Mouse (Mus musculus) myocyte (in vitro differentiated cells): ENCODE data around the gene Cyp2f2.

Experiments used
- CEBPB ChIP-seq: IDR thresholded peaks from 2 replicates; pipeline ENCODE4 v1.6.1; 2011; ENCODE audit warnings: mild to moderate bottlenecking, moderate library complexity; ENCODE audit not compliant: poor library complexity, insufficient read depth, severe bottlenecking
- E2F4 ChIP-seq: IDR thresholded peaks from one replicate; pipeline ENCODE4 v1.6.1; 2011; ENCODE audit warnings: mild to moderate bottlenecking, control low read depth, moderate library complexity; ENCODE audit not compliant: insufficient read depth
- MAX ChIP-seq: IDR thresholded peaks from one replicate; pipeline ENCODE4 v1.6.1; 2011; ENCODE audit warnings: low read depth, mild to moderate bottlenecking, control low read depth
- MYOD1 ChIP-seq, 3 experiments: IDR thresholded peaks; one replicate each; pipeline ENCODE4 v1.6.1; 2011; ENCODE audit warnings: control low read depth in 2 of 3, low read depth in 2 of 3, mild to moderate bottlenecking in 2 of 3, moderate library complexity in 1 of 3; ENCODE audit not compliant: insufficient read length in 2 of 3, control insufficient read depth in 1 of 3
- MYOG ChIP-seq, 3 experiments: IDR thresholded peaks; one replicate each; pipeline ENCODE4 v1.6.1; 2011; ENCODE audit warnings: control low read depth in 2 of 3, low read depth in 2 of 3, mild to moderate bottlenecking in 2 of 3; ENCODE audit not compliant: insufficient read length in 2 of 3, control insufficient read depth in 1 of 3, insufficient read depth in 1 of 3
- POLR2A ChIP-seq: IDR thresholded peaks from one replicate; pipeline ENCODE4 v1.6.1; 2011; ENCODE audit warnings: low read depth, mild to moderate bottlenecking, control low read depth, moderate library complexity; ENCODE audit not compliant: insufficient read length
- POLR2AphosphoS2 ChIP-seq: IDR thresholded peaks from one replicate; pipeline ENCODE4 v1.6.1; 2011; ENCODE audit warnings: low read depth, control low read depth; ENCODE audit not compliant: insufficient read length
- TCF12 ChIP-seq: IDR thresholded peaks from one replicate; pipeline ENCODE4 v1.6.1; 2011; ENCODE audit warnings: mild to moderate bottlenecking, control low read depth; ENCODE audit not compliant: poor library complexity, insufficient read depth, severe bottlenecking
- TCF3 ChIP-seq: IDR thresholded peaks from one replicate; pipeline ENCODE4 v1.6.1; 2011; ENCODE audit warnings: low read depth, control low read depth; ENCODE audit not compliant: insufficient read length
- USF1 ChIP-seq: IDR thresholded peaks from one replicate; pipeline ENCODE4 v1.6.1; 2011; ENCODE audit warnings: low read depth, mild to moderate bottlenecking, control low read depth, moderate library complexity

GRCm38 (mm10) chr7:27177942-27178323 is 58.2 kb downstream of the Cyp2f2 start:
- TF ChIP-seq TCF12 (no peak), MAX (no peak), CEBPB (no peak), POLR2A (no peak), E2F4 (no peak), POLR2AphosphoS2 (no peak), MYOG (IDR thresholded peaks at IDR 0.05; ENCODE audit: control insufficient read depth in 1 of 3, insufficient read depth in 1 of 3, insufficient read length in 2 of 3, low read depth in 2 of 3) (no peak), USF1 (no peak), MYOD1 (IDR thresholded peaks at IDR 0.05; ENCODE audit: control insufficient read depth in 1 of 3, insufficient read length in 2 of 3, low read depth in 2 of 3) (no peak), TCF3 (no peak)
